Mouse (Mus musculus) intestine, postnatal 0 days (tissue): ENCODE data around the gene Kif16b. TPM values are rescaled to one million over a fixed set of nuclear protein-coding genes. Genes with fewer than 3 reads are reported as not detected.

Experiments used
- ATAC-seq: fragments of 200-750 bp; cut with Nextera tagmentation; 2 replicates; pipeline ENCODE4 v1.8.0; 2017; ENCODE audit warnings: mild to moderate bottlenecking, moderate TSS enrichment, moderate library complexity
- H3K27ac ChIP-seq: fragments of 300-500 bp; sonication (generic); 2 replicates; pipeline ENCODE4 v1.5.1; 2014; ENCODE audit warnings: mild to moderate bottlenecking, low read depth, low read length, moderate library complexity
- H3K27me3 ChIP-seq: fragments of 300-500 bp; sonication (generic); replicated peaks from 2 replicates; pipeline ENCODE4 v1.6.1; 2014; ENCODE audit warnings: low read length, mixed read lengths; ENCODE audit not compliant: control insufficient read depth, insufficient read depth
- H3K36me3 ChIP-seq: fragments of 300-500 bp; sonication (generic); 2 replicates; pipeline ENCODE4 v1.6.1; 2014; ENCODE audit warnings: mild to moderate bottlenecking, moderate library complexity; ENCODE audit not compliant: control insufficient read depth, insufficient read depth
- H3K4me1 ChIP-seq: fragments of 300-500 bp; sonication (generic); replicated peaks from 2 replicates; pipeline ENCODE4 v1.6.1; 2014; ENCODE audit warnings: antibody characterized with exemption, low read length, mixed read lengths; ENCODE audit not compliant: control insufficient read depth, insufficient read depth
- H3K4me2 ChIP-seq: fragments of 300-500 bp; sonication (generic); replicated peaks from 2 replicates; pipeline ENCODE4 v1.6.1; 2014; ENCODE audit warnings: low read depth, mild to moderate bottlenecking, moderate library complexity
- H3K4me3 ChIP-seq: fragments of 300-500 bp; sonication (generic); 2 replicates; pipeline ENCODE4 v1.5.1; 2014; ENCODE audit warnings: low read depth, low read length
- H3K9ac ChIP-seq: fragments of 300-500 bp; sonication (generic); 2 replicates; pipeline ENCODE4 v1.6.1; 2014; ENCODE audit warnings: mild to moderate bottlenecking, low read depth, low read length
- H3K9me3 ChIP-seq: fragments of 300-500 bp; sonication (generic); 2 replicates; pipeline ENCODE4 v1.6.1; 2016; ENCODE audit warnings: mixed run types; ENCODE audit not compliant: control insufficient read depth
- CTCF ChIP-seq: sonication (generic); IDR thresholded peaks from 2 replicates; pipeline ENCODE4 v1.5.1; 2016; ENCODE audit warnings: low read depth, mild to moderate bottlenecking, control low read depth, antibody characterized with exemption, moderate library complexity
- WGBS: fragments of 180-500 bp; shearing (Covaris S2); extraction: QIAGEN DNeasy Blood & Tissue Kit; methylation state at CpG from one replicate; pipeline ENCODE4 v1.1.7; 2014; 5-methylcytosine and 5-hydroxymethylcytosine counted together
- polyA plus RNA-seq: library from polyadenylated mRNA; unstranded; fragments of >200 nt; fragmentation: Nextera tagmentation; extraction: Ambion mirVana; gene quantifications from 2 replicates; pipeline ENCODE4 v1.2.1, GENCODE M21; 2015

Kif16b gene
- polyA plus RNA-seq, 1 experiment from 2014 or later = 7.0 TPM

DNA sequence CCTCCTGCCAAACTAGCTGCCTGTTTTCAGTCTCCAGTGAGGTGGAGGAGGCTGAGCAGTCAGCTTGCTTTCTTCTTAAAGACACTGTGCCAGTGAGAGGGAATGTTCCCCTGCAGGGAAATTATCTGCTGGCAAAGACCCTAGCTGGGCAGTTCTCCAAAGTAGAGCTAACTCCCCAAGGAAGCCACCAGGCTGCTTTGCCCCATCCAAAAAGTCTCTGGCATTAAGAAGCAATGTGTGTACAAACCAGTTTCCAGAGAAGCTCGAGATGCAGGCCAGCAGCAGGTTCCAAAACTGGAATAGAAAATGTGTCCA lies 169.6 kb downstream of the Kif16b start:
- Histone ChIP-seq H3K4me2 (no peak overlapping the region), H3K27me3 (no peaks in the 10 kb centered on the region), H3K4me3 (no peak overlapping the region), H3K4me1 (no peaks in the 10 kb centered on the region), H3K9me3 (no peaks in the 10 kb centered on the region), H3K9ac (no peak overlapping the region), H3K36me3 (no peaks in the 10 kb centered on the region), H3K27ac (no peak overlapping the region)
- TF ChIP-seq CTCF = no peak
- ATAC-seq = no peak
- 60% methylated on average over 1 of the region's 1 CpGs for WGBS

DNA sequence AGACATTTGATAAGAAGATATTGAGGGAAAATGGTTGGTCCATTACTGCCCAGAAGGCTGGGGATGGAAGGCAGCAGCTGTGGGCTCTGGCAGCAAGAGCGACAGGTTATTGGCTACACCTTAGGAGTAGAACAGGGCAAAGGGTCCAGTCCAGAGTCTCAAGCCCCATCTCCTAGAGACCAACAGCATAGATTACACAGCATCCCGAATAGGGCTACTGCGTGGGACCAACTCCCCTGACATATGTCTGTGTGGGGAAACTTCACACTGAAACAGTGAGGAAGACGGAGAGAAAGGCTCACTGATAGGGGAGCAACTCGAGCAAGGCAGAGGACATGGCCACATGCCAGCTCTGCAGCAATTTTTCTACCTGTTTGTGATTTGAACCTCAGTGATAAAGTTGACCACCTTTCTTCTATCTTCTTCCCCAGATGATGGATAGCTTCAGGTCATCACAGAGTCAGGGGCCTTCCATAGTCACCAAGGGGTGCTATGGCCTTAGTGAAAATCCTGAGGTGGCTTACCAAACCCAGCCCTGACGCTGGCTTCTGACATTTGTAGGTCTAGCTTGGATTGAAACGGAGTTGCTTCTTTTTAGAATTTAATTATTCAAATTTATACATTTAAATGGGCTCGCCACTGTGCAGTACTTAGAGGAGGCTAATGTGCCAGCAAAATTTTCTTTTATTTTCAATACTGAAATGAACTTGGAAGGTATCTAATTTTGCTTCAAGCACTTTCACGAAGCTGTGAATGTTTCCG lies 170.1 kb downstream of the Kif16b start:
- no peak overlapping the region for H3K27ac ChIP-seq
- no peaks in the 10 kb centered on the region for H3K4me1 ChIP-seq
- H3K9me3 ChIP-seq = no peaks in the 10 kb centered on the region
- ATAC-seq = no peak
- WGBS = 88% methylated on average over 10 of the region's 10 CpGs
- no peak overlapping the region for H3K9ac ChIP-seq
- H3K36me3 ChIP-seq = no peaks in the 10 kb centered on the region
- no peaks in the 10 kb centered on the region for H3K27me3 ChIP-seq
- TF ChIP-seq CTCF = no peak
- no peak overlapping the region for H3K4me3 ChIP-seq
- H3K4me2 ChIP-seq = no peak overlapping the region

DNA sequence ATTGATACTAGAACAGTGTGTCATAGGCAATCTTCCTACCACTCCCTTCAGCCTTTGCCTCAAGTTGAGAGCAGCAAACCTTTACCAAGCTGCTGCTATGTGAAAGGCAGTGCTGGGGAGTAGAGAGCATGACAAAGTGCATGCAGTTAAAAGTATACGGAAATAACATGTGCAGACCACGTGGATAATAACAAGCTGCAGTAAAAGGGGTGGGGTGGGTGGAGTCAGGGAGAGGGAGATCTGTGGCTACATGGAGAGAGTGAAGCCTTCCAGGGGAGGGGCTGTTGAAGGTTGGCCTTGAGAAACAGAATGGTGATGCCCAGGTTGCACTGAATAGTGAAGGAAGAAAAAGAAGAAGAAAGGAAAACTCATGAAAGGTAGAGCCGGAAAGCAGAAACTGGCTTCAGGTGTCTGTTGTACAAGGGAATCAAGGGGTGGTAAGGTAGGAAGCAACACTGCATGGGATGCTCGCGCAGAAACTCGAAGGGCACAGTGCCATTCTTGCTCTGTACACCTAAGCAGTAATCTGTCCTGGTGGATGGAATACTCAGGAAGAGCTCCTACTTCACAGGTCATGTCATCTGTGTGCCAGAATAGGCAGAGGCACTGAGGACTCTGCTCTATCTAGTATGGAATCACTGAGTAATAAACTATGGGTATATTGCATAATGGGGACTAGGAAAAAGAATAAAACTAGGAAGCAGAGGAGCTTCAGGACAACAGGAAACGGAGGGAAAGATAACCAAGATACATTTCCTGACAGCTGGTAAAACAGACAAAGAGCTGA lies 176.9 kb downstream of the Kif16b start:
- WGBS = 58% methylated on average over 7 of the region's 7 CpGs
- H3K4me3 ChIP-seq = no peak overlapping the region
- H3K27me3 ChIP-seq = no peaks in the 10 kb centered on the region

DNA sequence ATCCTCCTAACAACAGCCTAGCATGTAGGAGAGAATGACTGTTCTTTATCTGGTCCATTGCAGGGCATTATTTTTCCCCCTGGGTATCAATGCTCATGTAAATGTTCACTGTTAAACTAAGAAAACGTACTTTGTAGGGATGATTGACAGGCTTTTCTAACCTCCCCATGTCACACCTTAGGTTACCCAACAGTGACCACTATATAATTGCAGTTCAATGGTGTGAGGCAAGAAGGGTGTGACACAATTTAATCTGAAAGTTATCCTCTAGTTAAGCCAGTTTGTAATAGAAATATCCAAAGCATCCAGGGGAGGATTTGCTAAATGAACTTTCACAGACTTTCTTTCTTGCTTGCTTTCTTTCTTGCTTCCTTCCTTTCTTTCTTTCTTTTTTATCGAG lies 181.2 kb downstream of the Kif16b start:
- no peaks in the 10 kb centered on the region for H3K9me3 ChIP-seq
- ATAC-seq = no peak
- no peak overlapping the region for H3K27ac ChIP-seq
- WGBS = 78% methylated on average over 2 of the region's 2 CpGs
- no peaks in the 10 kb centered on the region for H3K27me3 ChIP-seq
- H3K9ac ChIP-seq = no peak overlapping the region
- H3K4me2 ChIP-seq = no peak overlapping the region
- no peaks in the 10 kb centered on the region for H3K4me1 ChIP-seq
- H3K36me3 ChIP-seq = no peaks in the 10 kb centered on the region
- no peak for TF ChIP-seq CTCF
- H3K4me3 ChIP-seq = no peak overlapping the region

More for the DNA sequence above, 176.9 kb downstream of the Kif16b start:
- Histone ChIP-seq H3K27ac (no peak overlapping the region), H3K4me1 (no peaks in the 10 kb centered on the region), H3K9ac (no peak overlapping the region), H3K9me3 (no peaks in the 10 kb centered on the region), H3K36me3 (no peaks in the 10 kb centered on the region), H3K4me2 (no peak overlapping the region)
- peak; percentile 91 for ATAC-seq
- TF ChIP-seq CTCF = no peak

DNA sequence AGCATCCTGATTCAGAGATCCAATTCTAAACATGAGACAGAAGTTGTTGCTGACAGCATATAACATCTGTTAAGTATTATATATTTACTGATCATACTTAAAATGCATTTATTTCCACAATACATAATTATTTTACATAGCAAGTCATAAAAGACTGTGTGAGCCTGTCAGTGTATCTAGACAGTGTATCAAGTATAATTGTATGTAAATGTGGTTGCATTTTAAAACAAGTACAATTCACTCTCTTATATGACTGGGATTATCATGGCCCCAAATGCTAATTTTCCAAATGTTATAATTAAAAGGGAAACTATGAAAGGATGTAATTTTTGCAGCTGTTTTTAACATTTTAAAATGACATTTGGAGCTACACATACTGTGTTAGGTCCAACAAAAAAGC lies 182.3 kb downstream of the Kif16b start:
- Histone ChIP-seq H3K9me3 (no peaks in the 10 kb centered on the region), H3K36me3 (no peaks in the 10 kb centered on the region), H3K4me1 (no peaks in the 10 kb centered on the region), H3K27ac (no peak overlapping the region), H3K4me3 (no peak overlapping the region), H3K4me2 (no peak overlapping the region), H3K27me3 (no peaks in the 10 kb centered on the region), H3K9ac (no peak overlapping the region)
- TF ChIP-seq CTCF = no peak
- ATAC-seq = no peak

DNA sequence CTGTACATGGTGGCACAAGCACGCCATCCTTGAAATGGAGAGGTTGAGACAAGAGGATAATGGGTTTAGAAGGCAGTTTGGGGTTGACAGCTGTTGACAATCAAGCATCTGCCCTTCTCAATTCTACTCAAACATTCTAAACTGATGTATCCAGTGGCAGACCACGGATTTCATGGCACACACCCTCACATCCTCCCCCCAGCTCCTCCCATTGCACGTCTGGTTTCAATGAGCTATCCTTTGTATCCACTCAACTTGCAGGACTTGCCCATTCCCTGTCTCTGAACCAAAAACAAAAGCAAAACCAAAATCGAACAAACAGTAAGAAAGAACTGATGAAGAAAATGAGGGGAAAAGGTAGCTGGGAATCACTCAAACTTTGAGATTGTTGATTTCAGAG lies 183.7 kb downstream of the Kif16b start:
- Histone ChIP-seq H3K9me3 (no peaks in the 10 kb centered on the region), H3K27ac (no peak overlapping the region), H3K4me1 (no peaks in the 10 kb centered on the region), H3K4me3 (no peak overlapping the region), H3K9ac (no peak overlapping the region), H3K36me3 (no peaks in the 10 kb centered on the region), H3K4me2 (no peak overlapping the region), H3K27me3 (no peaks in the 10 kb centered on the region)
- TF ChIP-seq CTCF = no peak
- no peak for ATAC-seq
- 90% methylated on average over 4 of the region's 4 CpGs for WGBS
